Mouse (Mus musculus): ENCODE measurements around the gene Bad. TPM values are rescaled to one million over a fixed set of nuclear protein-coding genes. Genes with fewer than 3 reads are reported as not detected.
"Not testable (repeated sequence)": the region's sequence is repeated elsewhere in the genome, so short reads cannot be mapped to it uniquely, and the experiment has no call there.

Bad gene
- total RNA-seq, 2 experiments from 2014 or later = 20.6 to 29.0 TPM

GRCm38 (mm10) chr19:6979001-6979479, 37.4 kb downstream of the Bad start:
- ATAC-seq (replicated peaks; ENCODE audit: low FRiP score, low TSS enrichment, poor library complexity, severe bottlenecking) = no peak

DNA sequence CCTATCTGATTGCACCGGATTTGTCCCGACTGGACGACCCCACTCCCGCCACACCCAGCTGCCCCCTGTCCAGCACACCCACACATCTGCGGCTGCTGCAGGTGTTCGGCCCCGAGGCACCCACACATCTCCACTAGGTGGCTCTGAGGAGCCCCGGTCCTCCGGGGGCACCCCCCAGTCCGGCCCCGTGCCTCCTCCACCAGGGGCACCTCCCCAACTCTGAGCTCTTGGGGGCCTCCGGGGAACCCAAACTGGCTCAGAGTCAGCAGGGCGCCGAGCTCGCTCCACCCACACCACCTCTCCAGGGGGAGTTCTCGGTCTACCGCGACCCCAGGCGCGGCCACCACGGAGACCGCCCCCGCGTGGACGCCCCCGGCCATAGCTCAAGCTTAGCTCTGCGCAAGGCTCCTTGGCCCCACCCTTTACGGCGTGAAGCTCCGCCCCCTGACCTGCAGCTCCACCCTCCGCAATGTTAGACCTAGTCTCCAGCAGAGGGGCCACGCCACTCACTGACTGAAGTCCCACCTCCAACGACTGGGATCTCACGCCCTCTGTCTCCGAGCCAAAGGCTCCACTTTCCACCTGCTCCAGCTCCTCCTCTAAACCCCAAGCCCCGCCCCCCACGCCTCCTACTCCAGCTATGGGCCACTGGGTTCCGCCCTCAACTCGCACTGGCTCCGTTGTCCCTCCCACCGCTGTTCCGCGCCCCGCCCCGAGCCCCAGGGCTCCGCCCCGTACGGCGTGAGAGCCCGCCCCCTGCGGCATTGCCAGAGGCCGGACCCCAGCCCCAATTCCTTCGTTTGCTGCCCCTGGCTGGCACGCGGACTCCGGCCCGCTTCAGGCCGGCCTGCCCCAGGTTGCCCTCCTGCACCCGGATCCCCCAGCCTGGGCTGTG, 38.1 kb downstream of the Bad start:
- ATAC-seq (replicated peaks; ENCODE audit: low FRiP score, low TSS enrichment, poor library complexity, severe bottlenecking) = peak; percentile 83

GRCm38 (mm10) chr19:6980381-6981093, 38.9 kb downstream of the Bad start, which contains the start of gene Fkbp2:
Fkbp2 (minus strand) TSS chr19:6980501.
- peak; percentile 60 for ATAC-seq (replicated peaks; ENCODE audit: low FRiP score, low TSS enrichment, poor library complexity, severe bottlenecking)

- no peak for ATAC-seq (replicated peaks; ENCODE audit: low FRiP score, low TSS enrichment, poor library complexity, severe bottlenecking)
These were observed 39.8 kb downstream of the Bad start for GRCm38 (mm10) chr19:6981465-6981864.

- ATAC-seq (replicated peaks; ENCODE audit: low FRiP score, low TSS enrichment, poor library complexity, severe bottlenecking) = no peak
These were observed 42.0 kb downstream of the Bad start for GRCm38 (mm10) chr19:6983621-6984020.

- ATAC-seq (replicated peaks; ENCODE audit: low FRiP score, low TSS enrichment, poor library complexity, severe bottlenecking) = no peak
These were observed 43.6 kb downstream of the Bad start for GRCm38 (mm10) chr19:6985300-6985699.

- ATAC-seq (replicated peaks; ENCODE audit: low FRiP score, low TSS enrichment, poor library complexity, severe bottlenecking) = peak; percentile 82
These were observed 44.5 kb downstream of the Bad start for GRCm38 (mm10) chr19:6985951-6986708.

DNA sequence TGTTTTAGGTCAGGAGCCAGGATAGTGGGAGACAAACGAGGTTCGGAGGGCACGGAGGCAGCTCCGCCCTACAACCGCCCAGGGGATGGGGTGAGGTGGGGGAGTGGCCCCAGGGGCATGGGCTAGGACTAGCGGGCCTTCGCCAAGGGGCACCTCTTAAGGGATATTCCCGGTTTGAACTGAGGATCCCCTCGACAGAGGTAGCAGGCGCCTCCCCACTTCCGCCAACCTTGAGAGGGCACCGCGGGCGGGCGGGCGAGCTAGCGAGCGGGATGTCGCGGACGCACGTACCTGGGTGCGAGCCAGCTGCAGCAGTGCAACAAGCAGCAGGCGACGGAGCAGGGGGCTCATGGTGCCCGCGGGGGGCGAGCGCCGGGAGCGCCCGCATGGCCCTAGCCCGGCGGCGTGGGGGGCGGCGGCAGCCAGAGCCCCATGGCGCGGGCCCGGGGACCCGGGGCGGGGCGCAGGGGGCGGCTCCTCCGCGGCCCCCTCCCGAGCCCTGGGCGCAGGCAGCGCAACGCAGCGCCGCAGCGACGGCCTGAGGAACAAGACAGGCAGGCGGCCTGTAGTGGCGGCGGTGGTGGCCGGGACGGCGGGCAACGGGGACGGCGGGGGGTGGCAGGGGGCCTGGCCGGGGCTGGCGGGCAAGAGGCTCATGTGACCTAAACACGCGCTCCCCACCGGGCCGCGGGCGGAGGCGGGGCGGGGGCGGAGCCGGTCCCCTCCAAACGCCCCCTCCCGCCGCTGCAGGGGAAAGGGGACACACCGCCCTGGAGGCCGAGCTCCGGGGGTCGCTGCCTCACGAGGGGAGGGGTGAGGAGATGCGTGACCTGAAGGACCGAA, 45.6 kb downstream of the Bad start, which contains the start of gene Vegfb:
Gene Vegfb (minus strand): TSS at position 591 of the 843 bp plus-strand sequence.
- ATAC-seq (replicated peaks; ENCODE audit: low FRiP score, low TSS enrichment, poor library complexity, severe bottlenecking) = peak; percentile 38; the same call in 1 of the 2 replicates

DNA sequence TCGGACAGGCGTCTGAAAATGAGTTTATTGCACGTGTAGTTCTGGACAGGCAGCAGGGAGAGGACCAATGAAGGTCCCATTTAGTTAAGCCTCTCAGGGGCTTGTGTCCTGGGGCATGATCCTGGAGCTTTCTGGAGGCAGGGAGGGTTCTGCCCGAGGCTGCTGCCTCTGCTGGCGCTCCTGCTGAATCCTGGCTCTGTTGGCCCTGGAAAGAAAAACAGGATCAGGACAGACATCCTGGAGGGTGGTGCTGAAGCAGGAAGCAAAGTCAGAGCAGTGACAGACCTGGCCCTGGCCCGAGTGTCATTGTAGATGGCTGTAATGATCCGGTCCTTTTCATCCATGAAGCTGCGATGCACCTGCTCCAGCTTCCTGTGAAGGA, 46.2 kb downstream of the Bad start:
- no peak for ATAC-seq (replicated peaks; ENCODE audit: low FRiP score, low TSS enrichment, poor library complexity, severe bottlenecking)

GRCm38 (mm10) chr19:6989251-6989650, 47.6 kb downstream of the Bad start:
- no peak for ATAC-seq (replicated peaks; ENCODE audit: low FRiP score, low TSS enrichment, poor library complexity, severe bottlenecking)

DNA sequence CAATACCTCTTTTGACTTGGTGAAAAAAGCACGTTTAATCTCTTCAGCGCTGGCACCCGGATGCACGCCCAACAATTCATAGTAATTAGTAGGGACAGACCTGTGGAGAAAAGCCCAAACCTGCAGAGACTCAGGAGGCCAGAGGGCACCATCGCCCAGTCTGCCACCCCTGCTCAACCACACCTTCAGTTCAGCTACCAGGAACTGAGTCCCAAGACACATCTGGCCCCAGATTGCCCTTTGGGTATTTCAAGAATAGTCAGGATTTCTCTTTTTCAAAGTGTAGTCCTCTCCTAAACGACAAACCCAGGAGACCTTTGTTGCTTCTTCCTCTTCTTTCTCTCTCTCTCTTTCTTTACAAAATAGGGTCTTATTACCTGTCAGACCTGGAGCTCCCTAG, 49.1 kb downstream of the Bad start:
- no peak for ATAC-seq (replicated peaks; ENCODE audit: low FRiP score, low TSS enrichment, poor library complexity, severe bottlenecking)

GRCm38 (mm10) chr19:6991166-6991565, 49.5 kb downstream of the Bad start:
- not testable (repeated sequence) for ATAC-seq (replicated peaks; ENCODE audit: low FRiP score, low TSS enrichment, poor library complexity, severe bottlenecking)

DNA sequence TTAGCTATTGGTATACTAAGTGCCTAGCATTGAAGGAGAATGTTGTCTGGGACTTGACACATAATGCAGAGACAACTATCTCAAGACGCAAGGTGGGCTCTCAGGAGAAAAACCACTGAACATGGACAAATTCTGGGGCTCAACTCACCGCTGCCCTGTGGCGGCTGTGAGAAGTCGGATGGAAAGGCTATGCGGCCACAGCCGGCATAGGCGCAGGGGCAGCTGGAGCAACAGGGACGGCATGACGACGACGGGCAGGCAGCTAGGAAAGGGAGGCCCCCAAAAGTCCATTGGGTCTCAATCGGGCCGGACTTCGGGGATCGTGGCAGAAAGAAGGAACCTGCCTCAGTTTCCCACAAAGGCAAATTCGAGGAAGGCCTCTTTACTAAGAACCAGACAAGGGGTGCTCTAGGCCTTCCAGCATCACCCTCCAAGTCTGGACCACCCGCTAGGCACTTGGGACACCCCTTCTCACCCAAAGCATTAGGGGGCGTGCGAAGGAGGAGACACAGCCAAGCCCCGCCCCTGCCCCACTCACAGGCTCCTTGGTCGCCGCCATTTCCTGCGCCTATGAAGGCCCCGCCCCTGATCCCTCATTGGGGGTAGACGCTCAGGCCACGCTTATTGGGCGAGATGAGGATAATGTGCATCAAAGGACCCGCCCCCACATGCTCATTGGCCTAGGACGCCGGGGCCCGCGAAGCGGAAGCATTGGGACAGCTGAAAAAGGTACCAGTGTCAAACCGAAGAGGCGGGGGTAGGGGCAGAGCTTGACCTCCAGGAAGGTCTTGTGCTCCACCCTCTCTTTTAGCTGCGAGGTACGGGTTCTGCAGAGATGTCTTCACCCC, 50.6 kb downstream of the Bad start, which contains the start of gene Dnajc4:
Gene Dnajc4 (minus strand): TSS at position 562 of the 848 bp plus-strand sequence.
- peak; percentile 91 for ATAC-seq (replicated peaks; ENCODE audit: low FRiP score, low TSS enrichment, poor library complexity, severe bottlenecking)

DNA sequence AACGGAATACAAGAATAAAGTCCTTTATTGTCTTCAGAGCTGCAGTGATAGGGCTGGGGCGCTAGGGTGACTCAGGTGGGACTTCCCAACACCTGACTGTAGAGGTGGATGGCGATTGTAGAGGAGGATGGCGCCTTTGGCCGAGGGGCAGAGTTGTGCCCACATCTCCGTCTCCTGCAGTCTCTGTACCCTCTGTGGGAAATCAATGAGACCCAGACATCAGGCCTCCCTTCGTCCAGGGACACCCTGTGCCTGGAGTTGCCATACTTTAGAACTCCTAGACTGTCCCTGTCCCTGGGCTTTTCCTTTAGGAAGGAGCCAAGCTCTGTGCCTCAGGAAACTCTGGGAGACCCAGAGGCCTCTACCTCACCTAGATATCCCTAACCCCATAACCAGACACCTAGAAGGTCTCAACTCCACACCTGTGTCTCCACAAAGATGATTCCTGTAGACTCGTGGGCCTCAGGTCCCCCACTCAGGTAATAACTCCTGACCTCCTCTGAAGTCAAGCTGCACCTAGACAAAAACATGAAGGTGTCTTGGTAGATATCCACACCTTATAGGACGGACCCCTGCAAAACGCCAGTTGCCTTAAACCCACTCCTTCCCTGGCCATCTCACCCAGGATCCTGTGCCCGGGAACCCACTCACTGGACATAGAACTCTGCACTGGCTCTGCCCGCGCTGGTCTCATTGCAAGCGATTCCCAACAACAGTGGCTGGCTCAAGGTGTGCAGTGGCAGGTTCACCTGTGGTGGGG, 51.5 kb downstream of the Bad start:
- peak; percentile 3; the same call in 1 of the 2 replicates for ATAC-seq (replicated peaks; ENCODE audit: low FRiP score, low TSS enrichment, poor library complexity, severe bottlenecking)

DNA sequence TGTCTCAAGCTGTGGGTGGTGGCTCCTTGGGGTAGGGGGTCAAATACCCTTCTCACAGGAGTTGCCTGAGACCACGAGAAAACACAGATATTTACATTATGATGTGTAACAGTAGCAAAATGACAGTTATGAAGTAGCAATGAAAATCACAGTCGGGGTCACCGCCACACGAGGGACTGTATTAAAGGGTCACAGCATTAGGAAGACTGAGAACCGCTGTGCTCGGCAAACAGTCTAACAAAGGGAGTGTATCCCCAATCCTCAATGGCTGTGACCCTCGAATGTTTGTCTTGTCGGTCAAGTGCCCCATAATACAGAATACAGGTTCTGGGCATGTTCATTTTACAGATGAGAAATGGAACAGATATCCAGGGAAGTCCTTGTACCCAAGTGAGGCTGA, 52.3 kb downstream of the Bad start:
- no peak for ATAC-seq (replicated peaks; ENCODE audit: low FRiP score, low TSS enrichment, poor library complexity, severe bottlenecking)

DNA sequence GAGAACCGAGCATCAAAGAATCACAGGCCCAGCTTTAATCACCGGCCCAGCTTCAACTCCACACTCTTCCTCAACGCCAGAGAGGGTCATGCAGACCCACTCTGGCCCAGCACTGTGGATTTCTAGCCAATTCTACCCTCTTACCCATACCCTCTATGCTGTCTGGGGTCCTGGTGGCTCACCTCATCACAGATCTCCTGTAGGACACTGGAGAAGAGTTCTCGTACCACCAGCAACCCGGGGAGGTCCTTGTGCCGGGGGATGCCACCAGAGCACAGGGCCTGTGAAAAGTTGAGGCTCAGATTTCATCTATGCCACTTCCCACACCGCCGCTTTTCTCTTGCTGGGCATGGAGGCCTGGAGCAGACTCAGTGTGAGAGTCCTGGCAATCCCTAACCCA, 52.8 kb downstream of the Bad start:
- no peak for ATAC-seq (replicated peaks; ENCODE audit: low FRiP score, low TSS enrichment, poor library complexity, severe bottlenecking)
